Mouse (Mus musculus): ENCODE data around the gene Atf1.
"Not testable (repeated sequence)": the region's sequence is repeated elsewhere in the genome, so short reads cannot be mapped to it uniquely, and the experiment has no call there.

The Atf1 gene

DNA sequence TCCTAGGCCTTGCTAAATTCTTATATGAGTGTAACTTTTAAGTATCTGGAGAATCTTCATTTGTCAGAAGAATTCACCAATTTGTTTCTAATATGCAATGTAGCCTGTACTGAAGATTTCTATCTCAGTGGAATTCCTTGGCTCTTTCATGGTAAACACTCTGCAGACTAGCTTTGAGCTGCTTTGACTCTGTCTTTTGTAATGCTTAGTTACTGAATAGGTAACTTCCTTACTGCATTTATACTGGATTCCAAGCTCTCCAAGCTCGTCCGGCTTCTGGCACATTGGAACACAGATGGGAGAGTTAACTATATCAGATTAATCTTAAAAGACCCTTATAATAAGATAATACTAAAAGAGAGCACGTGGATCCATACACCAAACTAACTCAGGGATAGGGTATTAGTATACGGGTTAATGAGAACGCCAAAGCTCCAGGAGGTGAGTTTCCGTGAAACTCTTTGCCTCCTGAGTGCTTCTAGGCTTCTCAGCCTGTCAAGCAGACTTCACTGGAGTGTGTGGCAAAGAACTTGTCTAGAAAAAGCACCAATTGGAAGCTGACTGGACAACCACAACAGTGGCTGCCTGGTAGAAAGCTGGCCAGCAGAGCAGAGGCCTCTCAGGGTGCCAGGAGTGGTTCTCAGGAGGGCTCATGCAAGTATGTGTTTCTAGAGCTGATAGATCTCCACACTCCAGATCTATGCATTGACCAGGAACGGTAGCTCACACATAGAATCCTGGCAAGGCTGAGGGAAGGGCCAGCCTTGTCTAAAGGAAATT is 31.2 kb downstream of the Atf1 start:
- no peak for DNase-seq (ENCODE audit: low spot score)

DNA sequence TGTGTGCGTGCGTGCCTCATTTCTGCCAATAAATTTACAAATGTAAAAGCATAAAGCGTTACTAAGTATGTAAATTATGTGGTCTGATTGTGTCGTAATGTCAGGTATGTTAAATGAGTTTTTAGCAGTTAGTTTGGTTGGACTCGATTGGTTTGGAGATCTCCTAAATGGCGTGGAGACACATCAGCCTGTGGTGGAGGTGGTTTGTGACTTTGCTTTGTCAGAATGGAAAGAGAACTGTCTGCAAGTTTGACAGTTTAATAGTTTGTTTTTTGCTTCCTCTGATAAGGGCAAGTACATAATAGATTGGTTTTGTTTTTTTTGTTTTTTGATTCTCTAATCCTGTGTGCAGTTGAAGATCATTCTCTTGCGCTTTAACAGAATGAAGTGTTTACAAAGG is 32.7 kb downstream of the Atf1 start:
- not testable (repeated sequence) for DNase-seq (ENCODE audit: low spot score)

DNA sequence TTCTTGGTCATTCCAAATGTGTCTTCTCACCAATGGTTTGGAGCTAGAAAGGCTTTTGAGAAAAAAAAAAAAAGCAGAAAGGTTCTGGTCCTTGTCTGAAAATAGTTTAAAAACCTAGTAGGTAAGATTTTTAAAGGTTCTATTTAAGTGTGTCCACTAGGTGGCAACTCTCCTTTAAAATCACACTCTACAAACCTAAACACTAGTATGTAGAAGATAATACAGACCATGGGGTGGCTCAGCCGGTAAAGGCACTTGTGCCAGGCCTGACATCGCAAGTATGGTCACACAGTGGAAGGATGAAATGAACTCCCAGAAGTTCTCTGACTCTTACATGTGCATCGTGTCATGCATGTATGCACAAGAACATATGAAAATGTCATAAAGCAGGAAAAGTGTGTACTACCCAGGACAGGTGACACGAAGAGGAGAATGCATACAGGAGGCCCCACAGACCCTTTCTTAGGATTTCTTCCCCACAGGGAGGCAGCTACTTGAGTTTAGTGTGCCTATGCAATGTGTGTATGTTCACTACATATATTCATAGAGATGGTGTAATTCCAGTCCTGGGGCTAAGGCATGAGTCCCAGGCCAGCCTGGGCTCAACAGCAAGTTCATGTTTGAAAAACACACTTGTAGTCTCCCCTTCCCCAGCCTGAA is 35.8 kb downstream of the Atf1 start:
- no peak for DNase-seq (ENCODE audit: low spot score)

DNA sequence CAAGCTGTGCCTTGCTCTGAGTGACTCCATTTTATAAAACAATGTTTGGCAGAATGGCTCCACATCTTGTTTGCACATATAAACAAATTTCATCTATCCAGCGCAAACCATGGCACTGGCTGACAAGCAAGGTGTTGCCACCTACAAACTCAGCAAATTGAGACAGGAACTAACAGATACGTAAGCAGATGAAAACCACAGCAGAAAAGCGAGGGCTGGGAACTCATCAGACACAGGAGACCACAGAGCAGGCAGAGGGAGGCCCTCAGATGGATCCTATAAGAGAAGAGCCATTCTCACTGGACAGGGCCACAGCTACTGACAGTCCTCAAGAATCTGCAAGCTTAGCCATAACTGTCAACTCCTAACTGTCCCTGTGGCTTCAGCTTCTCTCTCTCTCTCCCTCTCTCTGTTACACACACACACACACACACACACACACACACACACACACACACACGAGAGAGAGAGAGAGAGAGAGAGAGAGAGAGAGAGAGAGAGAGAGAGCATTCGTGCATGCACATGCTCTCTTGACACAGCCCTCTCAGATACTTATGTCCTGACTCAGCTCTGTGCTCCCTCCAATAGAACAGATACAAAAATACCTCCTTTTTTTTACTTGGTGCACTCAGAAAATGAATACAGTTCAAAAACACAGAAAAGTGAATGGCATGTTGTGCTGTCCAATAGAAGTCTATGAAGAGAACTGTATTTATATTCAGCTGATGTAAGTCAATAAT is 38.1 kb downstream of the Atf1 start:
- no peak for DNase-seq (ENCODE audit: low spot score)

DNA sequence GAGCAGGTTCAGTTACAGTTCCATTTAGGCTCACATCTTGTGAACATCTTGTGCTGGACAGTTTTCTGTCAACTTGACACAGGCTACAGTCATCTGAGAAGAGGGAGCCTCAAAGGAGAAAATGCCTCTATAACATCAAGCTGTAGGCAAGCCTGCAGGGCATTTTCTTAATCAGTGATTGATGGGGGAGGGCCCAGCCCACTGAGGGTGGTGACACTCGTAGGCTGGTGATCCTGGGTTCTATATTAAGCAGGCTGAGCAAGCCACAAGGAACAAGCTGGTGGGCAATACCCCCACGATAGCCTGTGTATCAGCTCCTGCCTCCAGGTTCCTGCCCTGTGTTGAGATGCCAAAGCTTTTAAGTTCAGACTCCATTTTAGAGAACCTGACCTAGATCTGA is 41.3 kb downstream of the Atf1 start:
- no peak for DNase-seq (ENCODE audit: low spot score)

DNA sequence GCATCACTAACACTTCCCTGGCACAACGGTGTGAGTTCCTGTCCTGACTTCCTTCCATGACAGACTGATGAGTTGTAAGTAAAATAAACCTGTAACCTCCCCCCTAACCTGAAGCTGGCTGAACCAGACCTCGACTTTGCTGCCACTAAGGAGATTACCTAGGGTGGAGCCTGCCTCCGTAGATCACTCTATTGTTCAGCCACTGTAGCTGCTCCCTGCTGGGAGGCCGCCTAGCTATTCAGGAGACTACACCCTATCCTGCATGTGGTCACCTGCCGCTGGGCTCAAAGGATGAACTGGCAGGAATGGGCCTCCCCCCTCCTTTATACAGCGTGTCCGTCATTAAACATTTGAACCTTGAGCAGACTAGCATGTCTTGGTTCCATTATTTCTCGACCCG is 42.2 kb downstream of the Atf1 start:
- no peak for DNase-seq (ENCODE audit: low spot score)

DNA sequence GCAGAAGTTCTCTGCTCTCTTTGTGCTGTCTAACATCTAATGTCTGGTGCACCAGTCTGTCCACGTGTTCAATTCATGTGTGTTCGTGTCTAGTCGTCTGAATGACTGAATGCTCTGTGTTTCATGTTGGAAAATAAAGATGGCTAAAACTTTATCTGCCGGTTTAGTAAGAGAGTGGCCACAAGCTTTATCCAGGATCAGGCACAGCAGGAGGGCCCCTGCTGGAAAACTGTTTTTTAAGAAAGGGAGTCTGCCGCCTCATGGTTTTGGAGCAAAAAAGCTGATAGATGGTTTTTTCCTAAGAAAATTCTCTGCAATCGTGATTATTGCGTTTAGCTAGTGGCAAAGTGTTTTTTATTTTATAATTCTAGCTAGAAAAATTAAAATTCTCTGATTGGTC is 43.0 kb downstream of the Atf1 start:
- DNase-seq (ENCODE audit: low spot score) = not testable (repeated sequence)

DNA sequence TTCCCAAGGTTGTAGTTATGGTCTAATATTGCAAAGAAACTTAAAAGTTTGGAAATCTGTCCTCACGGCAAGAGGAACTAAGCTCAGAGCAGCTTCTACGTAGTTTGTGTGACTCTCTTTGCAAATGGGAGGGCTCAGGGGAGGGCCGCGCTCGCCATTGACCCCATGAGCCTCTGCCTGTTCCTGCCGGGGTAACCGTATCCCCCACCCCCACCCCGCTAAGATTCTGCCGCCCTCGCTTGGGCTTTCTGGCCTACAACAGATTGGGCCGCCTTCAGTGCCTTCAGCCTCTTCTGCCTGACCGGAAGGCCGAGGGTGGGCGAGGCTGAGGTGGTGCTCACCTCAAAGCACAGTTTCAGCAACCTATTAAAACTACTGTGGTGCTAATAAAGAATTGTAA is 43.8 kb downstream of the Atf1 start:
- DNase-seq (ENCODE audit: low spot score) = no peak

DNA sequence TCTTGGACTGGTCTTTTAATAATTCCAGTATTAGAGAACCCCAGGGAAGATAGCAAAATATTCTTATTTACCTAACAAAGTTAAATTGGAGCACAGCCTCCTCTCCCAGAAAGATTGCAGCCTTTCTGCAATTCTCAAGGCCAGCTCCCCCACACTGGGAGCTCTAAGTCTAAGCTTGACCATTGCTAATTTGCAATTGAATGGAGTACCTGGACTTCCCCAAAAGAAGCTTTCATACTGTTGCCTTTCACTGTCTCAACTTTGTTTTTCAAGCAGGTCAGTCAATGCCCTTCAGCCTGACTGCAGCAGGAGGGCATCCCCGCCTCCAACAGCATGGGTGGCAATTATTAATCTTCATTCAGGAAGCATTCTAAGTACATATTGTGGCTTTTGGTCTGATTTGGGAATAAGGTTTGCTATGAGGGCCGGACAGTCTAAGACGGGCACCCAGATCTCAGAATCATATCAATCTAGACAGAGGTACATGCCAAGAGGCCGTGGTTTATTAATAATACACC is 46.2 kb downstream of the Atf1 start:
- not testable (repeated sequence) for DNase-seq (ENCODE audit: low spot score)

DNA sequence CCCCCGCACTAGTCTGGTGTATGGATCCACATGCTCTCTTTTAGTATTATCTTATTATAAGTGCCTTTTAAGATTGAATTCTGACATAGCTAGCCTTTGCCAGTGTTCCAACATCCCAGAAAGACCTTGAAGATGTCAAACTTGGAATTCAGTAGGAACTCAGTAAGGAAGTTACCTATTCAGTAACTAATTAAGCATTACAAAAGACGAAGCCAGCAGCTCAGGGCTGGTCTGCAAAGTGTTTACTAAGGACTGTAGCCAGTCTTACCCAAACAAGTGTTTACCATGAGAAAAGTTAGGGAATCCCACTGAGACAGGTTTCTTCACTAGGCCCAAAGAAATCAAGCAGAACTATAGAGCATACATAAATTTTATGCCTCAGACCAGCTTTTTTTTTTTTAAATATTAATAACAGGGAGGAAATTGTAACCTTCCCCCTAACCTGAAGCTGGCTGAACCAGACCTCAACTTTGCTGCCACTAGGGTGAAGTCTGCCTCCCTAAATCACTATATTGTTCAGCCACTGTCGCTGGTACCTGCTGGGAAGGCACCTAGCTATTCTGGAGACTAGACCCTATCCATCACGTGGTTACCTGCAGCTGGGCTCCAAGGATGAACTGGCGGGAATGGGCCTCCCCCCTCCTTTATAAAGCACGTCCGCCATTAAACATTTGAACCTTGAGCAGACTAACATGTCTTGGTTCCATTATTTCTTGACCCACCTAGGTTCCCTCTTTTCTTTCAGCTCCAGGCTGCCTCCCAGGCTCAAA is 47.4 kb downstream of the Atf1 start:
- DNase-seq (ENCODE audit: low spot score) = no peak

DNA sequence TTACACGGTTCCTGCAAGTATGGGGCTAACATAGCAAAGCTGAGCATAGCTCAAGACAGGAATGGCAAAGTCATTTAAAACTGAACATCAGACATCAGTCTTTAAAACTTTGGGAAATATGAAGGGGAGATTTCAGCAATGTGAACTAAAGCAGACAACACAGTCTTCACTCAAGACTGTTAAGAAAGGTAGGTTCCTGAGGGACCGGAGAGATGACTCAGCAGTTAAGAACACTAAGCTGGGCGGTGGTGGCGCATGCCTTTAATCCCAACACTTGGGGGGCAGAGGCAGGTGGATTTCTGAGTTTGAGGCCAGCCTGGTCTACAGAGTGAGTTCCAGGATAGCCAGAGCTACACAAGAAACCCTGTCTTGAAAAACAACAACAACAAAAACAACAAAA is 48.8 kb downstream of the Atf1 start:
- no peak for DNase-seq (ENCODE audit: low spot score)

DNA sequence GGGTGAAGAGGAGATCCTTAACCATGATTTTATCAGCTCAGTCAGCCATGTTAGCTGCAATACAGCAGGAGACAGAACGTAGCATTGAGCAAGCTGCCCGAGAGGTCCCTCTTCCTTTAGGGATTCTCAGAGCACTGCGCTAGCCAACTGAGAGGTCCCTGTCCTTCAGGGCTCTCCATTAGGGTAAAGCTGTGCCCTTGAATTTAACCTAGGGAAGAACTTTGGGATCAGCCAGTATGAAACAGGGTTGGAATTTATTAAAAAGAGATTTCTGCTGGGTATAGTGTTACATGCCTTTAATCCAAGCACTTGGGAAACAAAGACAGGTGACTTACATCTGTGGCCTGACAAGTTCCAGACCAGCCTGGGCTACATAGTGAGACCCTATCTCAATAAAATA is 50.0 kb downstream of the Atf1 start:
- no peak for DNase-seq (ENCODE audit: low spot score)

DNA sequence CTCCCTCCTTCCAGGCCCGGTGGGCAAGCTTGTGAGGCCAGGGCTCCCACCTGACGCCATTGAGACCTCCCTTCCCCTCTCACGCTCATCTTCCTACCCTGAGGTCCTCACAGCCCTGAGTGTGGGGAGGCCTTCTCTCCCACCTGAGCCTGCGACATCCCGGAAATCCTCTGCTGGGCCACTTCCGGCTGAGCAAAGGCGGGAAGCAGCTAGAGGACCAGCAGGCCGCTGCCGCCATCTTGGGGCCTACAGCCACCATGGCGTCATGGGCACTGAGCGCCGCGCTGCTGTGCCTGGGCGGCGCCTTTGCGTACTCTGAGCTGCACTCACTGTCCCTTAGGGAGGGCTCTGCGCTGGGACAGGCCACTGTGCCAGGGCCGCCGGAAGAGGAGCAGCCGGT is 53.0 kb downstream of the Atf1 start, which contains the start of gene Tmprss12:
Tmprss12 (plus strand) TSS at position 212 of the 400 bp plus-strand sequence.
- no peak for DNase-seq (ENCODE audit: low spot score)

DNA sequence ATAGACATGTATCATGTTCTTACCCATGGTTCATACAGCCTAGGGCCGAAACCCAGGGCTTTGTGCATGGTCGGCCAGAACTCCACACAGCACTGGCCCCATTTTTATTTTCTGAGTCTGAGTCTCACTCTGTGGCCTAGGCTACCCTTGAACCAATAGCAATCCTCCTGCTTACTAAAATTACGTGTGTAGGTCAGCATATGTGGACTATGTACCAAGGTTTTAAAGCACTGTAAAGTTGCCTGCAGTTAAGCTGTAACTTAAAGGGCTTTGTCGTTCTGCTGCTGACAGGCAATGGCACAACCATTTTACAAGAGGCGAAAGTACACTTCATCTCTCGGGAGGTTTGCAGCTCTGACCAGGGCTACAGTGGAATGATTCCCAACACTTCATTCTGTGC is 61.4 kb downstream of the Atf1 start:
- DNase-seq (ENCODE audit: low spot score) = no peak

DNA sequence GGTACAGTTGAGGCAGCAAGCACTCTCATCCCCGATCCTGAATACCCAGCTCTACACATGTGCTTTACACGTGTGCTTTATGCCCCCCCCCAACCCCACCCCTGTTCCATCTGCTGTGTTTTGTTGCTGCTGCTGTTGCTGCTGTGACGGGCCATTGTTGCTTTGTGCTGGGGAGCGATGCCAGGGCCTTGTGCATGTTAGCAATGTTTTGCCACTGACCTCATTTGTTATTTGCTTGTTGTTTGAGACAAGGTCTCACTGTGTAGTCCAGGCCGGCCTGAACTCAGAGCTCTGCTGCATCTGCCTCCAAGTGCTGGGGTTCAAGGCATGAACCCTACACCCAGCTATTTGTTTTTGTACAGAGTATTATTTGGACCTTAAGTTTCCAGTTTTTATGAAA is 63.2 kb downstream of the Atf1 start:
- no peak for DNase-seq (ENCODE audit: low spot score)

DNA sequence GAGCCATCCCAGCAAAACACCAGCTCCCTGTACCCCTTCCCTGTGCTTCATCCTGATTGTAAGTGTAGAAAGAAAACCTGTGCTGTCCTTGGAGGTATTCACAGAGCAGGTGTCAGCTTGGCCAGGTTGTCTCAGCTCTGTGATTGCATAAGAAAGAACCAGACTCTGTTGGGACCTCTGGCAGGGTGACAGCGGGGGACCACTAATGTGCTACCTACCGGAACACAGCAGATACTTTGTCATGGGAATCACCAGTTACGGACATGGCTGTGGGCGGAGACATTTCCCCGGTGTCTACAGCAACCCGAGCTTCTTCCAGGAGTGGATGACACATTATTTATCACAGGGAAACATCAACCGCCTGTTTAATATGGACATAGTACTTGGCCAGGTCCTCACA is 64.7 kb downstream of the Atf1 start:
- DNase-seq (ENCODE audit: low spot score) = no peak

DNA sequence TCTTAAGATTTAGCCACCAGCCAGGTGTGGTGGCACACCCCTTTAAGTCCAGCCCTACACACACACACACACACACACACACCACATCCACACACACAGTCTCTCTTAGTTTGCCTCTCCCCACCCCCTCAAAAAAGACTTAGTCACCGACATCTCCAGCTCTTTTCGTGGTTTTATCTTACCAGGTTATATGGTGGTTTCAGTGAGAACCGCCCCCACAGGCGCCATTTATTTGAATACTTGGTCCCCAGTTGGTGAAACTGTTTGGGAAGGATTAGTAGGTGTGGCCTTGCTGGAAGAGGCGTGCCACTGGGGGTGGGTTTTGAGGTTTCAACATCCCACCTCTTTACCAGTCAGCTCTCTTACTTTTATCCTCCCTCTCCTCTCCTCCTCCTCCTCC is 70.2 kb downstream of the Atf1 start:
- no peak for DNase-seq (ENCODE audit: low spot score)

DNA sequence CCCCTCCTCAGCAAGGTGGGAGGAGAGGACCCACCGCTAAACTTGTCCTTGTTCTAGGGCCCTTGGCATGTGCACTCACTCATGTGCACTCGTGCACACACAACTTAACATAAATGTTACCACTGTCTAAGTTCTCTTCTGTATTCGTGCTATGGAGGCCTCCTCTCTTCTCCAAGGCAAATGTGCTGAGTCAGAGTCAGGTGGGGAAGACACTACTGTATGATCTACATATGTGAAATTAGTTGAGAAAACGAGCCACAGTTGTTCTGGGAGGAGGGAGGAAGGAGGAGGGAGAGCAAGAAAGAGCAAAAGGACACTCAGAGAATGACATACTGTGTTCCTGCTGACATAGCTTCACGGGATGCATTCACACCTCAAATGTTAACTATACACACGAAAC is 72.9 kb downstream of the Atf1 start:
- DNase-seq (ENCODE audit: low spot score) = no peak

DNA sequence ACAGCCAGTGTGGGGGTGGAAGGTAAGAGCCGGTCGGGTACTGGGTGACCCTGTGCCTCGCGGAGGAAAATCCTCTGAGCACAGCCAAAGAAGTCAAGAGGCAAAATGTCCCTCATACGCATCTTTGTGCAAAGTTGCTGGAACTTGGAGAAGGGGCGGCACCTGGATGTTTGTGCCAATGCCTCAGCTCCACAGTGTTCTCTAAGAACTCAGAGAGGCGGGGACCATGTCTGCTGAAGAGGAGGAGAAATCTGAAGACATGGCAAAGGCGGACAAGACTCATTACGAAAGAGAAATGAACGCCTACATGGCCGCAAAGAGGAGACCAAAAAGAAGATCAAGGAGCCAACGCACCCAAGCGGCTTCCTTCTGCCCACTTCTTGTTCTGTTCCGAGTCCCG is 73.9 kb downstream of the Atf1 start:
- DNase-seq (ENCODE audit: low spot score) = peak; percentile 25

DNA sequence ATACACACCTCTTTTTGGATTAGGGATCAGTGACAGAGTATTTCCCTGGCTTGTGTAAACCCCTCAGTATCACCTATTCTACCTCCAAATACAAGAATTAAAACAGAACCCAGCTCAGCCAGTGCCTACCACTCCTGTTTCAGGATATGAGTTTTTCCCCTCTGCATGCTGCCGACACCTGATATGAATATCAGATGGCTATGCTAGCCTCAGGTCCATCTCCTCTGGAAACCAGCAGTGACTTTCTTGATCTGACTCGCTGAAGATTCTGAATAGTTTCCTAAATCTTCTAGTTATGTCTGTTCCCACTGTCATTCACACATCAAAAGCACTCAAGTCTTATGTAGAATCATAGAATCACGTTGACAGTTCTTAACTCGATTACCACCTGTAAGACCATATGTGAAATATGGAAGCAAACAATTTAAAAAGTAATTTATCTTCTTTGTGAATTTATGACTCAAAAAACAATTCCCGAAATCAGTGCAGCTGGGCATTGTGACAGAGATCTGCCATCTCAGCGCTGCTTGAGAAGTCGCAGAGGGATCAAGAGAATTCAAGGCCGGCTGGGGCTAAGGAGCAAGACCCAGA is 75.9 kb downstream of the Atf1 start:
- no peak for DNase-seq (ENCODE audit: low spot score)

Data from ovary, adult 18-20 months (tissue).